Mouse (Mus musculus): ENCODE data around the gene Lrpprc. TPM values are rescaled to one million over a fixed set of nuclear protein-coding genes. Genes with fewer than 3 reads are reported as not detected.

The Lrpprc gene
- polyA plus RNA-seq, 1 experiment from 2014 or later, result 84.9 TPM

DNA sequence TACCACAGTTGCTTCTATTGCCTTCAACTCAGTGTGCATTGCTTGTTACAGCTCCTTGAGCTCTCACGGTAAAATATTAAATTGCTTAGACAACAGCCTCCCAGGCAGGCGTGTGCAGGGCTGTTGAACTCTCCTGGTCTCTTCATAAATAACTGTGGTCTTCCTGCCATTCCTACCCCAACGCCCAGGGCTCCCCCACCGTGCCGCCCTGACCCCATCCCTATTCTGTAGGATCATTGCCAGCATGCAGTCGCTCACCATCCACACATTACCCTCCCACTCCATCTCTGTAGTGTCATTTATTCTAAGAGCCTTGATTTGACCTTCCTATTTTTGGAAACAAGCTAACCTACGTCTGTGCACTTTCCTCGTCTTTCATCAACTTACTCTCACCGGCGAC lies 125.5 kb downstream of the Lrpprc start:
- Histone ChIP-seq H3K9me3 (ENCODE audit: control insufficient read depth, low read length) (no peaks in the 10 kb centered on the region), H3K4me3 (ENCODE audit: low read depth, low read length) (no peak overlapping the region), H3K36me3 (ENCODE audit: control insufficient read depth, insufficient read depth, low read length) (no peaks in the 10 kb centered on the region), H3K27ac (ENCODE audit: low read depth, low read length) (no peak overlapping the region), H3K27me3 (replicated peaks; ENCODE audit: control insufficient read depth, insufficient read depth, low read length) (no peaks in the 10 kb centered on the region), H3K4me2 (no peak overlapping the region), H3K9ac (ENCODE audit: low read depth, low read length) (no peak overlapping the region), H3K4me1 (replicated peaks; ENCODE audit: control insufficient read depth, insufficient read depth, low read length) (0 out of 2 replicates have a peak, but pooled peaks cover 3% of the 10 kb centered on the region)
- WGBS, result 60% methylated on average over 10 of the region's 10 CpGs
- ATAC-seq (replicated peaks; ENCODE audit: low FRiP score) (no peak), DNase-seq (ENCODE audit: low spot score) (no peak)

DNA sequence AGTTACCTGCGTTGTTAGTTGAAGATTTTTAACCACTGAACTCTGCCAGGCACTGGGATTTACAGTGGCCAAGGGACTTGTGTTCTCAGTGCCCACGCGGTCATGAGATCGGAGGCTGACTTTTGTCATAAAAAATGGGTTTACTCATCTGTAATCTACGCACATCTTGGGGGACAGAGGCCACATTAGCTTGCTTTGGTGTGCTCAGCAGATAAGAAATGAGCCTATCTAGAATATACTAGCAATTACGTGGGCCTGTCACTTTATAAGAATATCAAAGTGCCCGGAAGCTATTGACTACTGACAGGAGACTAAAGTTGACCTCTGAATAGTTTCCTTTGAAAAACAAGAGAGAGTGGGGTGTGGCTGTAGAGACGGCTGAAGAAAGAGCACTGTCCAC lies 131.6 kb downstream of the Lrpprc start:
- Histone ChIP-seq H3K9ac (ENCODE audit: low read depth, low read length) (no peak overlapping the region), H3K27me3 (replicated peaks; ENCODE audit: control insufficient read depth, insufficient read depth, low read length) (no peaks in the 10 kb centered on the region), H3K36me3 (ENCODE audit: control insufficient read depth, insufficient read depth, low read length) (no peaks in the 10 kb centered on the region), H3K4me2 (no peak overlapping the region), H3K27ac (ENCODE audit: low read depth, low read length) (no peak overlapping the region), H3K4me1 (replicated peaks; ENCODE audit: control insufficient read depth, insufficient read depth, low read length) (no peaks in the 10 kb centered on the region), H3K4me3 (ENCODE audit: low read depth, low read length) (no peak overlapping the region), H3K9me3 (ENCODE audit: control insufficient read depth, low read length) (no peaks in the 10 kb centered on the region)
- WGBS, result 84% methylated on average over 8 of the region's 8 CpGs
- DNase-seq (ENCODE audit: low spot score) (no peak), ATAC-seq (replicated peaks; ENCODE audit: low FRiP score) (no peak)

DNA sequence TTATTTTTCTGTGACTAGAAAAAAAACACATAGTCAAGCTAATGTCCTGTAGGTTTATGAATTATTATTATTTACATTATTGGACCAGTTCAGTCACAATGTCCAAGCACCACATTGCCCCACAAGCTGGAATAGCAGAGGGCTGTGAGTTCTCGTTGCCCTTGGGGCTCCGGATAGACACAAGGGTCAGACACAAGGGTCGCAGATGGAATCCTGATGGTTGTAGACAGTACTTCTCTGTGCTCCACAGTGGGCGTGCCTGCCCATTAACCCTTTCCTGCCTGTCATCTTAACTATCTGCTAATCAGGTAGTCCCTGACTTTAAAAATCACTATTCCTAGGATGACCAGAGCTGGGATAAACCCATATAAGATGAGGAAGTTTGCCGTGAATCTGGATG lies 132.4 kb downstream of the Lrpprc start:
- H3K27me3 ChIP-seq (replicated peaks; ENCODE audit: control insufficient read depth, insufficient read depth, low read length), result no peaks in the 10 kb centered on the region
- no peak overlapping the region for H3K4me2 ChIP-seq
- no peaks in the 10 kb centered on the region for H3K36me3 ChIP-seq (ENCODE audit: control insufficient read depth, insufficient read depth, low read length)
- WGBS, result 50% methylated on average over 5 of the region's 5 CpGs
- no peak overlapping the region for H3K9ac ChIP-seq (ENCODE audit: low read depth, low read length)
- ATAC-seq (replicated peaks; ENCODE audit: low FRiP score), result no peak
- no peaks in the 10 kb centered on the region for H3K4me1 ChIP-seq (replicated peaks; ENCODE audit: control insufficient read depth, insufficient read depth, low read length)
- H3K27ac ChIP-seq (ENCODE audit: low read depth, low read length), result no peak overlapping the region
- no peak for DNase-seq (ENCODE audit: low spot score)
- no peak overlapping the region for H3K4me3 ChIP-seq (ENCODE audit: low read depth, low read length)
- H3K9me3 ChIP-seq (ENCODE audit: control insufficient read depth, low read length), result no peaks in the 10 kb centered on the region

DNA sequence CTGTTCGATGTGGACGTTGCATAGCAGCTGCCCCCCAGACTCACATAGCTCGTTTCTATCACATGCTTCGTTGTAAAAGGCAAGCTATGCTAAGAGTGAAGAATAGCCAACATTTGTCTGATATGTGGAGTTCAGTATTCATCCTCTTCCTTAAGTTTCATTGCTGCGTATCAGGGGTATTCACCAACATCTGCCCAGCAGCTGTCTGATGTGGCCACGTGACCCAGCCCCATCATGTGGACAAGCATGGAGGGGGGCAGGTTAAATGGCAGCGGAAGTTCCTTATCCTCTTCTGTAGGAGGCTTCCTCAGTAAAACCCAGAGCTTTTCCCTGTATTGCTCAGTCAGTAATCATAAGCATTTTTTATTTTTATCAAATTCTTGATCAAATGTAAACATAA lies 132.8 kb downstream of the Lrpprc start:
- no peak for DNase-seq (ENCODE audit: low spot score)
- no peak overlapping the region for H3K27ac ChIP-seq (ENCODE audit: low read depth, low read length)
- no peak overlapping the region for H3K4me2 ChIP-seq
- no peak for ATAC-seq (replicated peaks; ENCODE audit: low FRiP score)
- H3K4me1 ChIP-seq (replicated peaks; ENCODE audit: control insufficient read depth, insufficient read depth, low read length), result no peaks in the 10 kb centered on the region
- H3K9ac ChIP-seq (ENCODE audit: low read depth, low read length), result no peak overlapping the region
- H3K27me3 ChIP-seq (replicated peaks; ENCODE audit: control insufficient read depth, insufficient read depth, low read length), result no peaks in the 10 kb centered on the region
- 81% methylated on average over 7 of the region's 7 CpGs for WGBS
- H3K9me3 ChIP-seq (ENCODE audit: control insufficient read depth, low read length), result no peaks in the 10 kb centered on the region
- no peaks in the 10 kb centered on the region for H3K36me3 ChIP-seq (ENCODE audit: control insufficient read depth, insufficient read depth, low read length)
- no peak overlapping the region for H3K4me3 ChIP-seq (ENCODE audit: low read depth, low read length)

DNA sequence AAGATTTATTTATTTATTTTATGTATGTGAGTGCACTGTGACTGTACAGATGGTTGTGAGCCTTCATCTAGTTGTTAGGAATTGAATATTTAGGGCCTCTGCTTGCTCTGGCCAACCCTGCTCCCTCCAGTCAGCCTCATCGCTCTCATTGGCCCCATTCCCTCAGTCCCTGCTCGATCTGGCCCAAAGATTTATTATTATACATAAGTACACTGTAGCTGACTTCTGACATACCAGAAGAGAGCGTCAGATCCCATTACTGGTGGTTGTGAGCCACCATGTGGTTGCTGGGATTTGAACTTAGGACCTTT lies 133.2 kb downstream of the Lrpprc start:
- no peak overlapping the region for H3K9ac ChIP-seq (ENCODE audit: low read depth, low read length)
- no peaks in the 10 kb centered on the region for H3K4me1 ChIP-seq (replicated peaks; ENCODE audit: control insufficient read depth, insufficient read depth, low read length)
- ATAC-seq (replicated peaks; ENCODE audit: low FRiP score), result no peak

DNA sequence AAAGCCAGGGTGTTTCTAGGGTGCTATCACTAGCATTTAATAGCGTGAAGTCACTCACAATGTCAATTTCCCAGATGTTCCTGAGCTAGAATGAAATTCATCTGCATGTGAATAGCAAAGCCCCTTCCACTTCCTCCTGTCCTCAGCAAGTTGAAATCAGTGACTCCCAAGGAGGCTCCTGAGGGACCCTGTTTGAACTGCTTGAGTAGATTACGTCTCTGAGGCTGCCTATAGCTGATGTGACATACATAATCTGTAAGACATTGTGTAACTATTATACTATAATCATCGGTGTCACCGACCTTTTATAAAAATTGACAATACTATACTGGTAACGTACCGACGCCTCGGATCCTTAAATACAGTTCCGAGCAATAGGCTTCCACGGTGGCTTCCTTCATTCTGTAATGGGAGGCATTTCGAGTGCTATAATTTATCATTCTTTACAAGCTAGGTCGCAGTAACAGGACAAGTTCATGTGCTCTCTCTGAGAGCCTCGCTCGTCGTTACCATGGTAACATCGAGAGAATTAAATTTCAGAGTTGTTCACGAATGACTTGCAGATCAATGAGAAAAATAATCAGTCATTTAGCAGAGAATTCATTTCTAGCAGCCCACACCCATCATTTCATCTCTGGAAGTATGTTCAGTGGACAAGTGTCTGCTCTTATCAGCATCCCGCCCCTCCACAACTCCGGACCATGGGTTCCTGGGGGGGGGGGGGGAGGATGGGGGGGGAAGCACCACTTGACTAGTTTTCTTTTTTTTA lies 133.8 kb downstream of the Lrpprc start:
- Histone ChIP-seq H3K27ac (ENCODE audit: low read depth, low read length) (no peak overlapping the region), H3K4me2 (no peak overlapping the region), H3K9ac (ENCODE audit: low read depth, low read length) (no peak overlapping the region), H3K36me3 (ENCODE audit: control insufficient read depth, insufficient read depth, low read length) (no peaks in the 10 kb centered on the region), H3K4me1 (replicated peaks; ENCODE audit: control insufficient read depth, insufficient read depth, low read length) (no peaks in the 10 kb centered on the region), H3K9me3 (ENCODE audit: control insufficient read depth, low read length) (no peaks in the 10 kb centered on the region), H3K27me3 (replicated peaks; ENCODE audit: control insufficient read depth, insufficient read depth, low read length) (no peaks in the 10 kb centered on the region), H3K4me3 (ENCODE audit: low read depth, low read length) (no peak overlapping the region)
- ATAC-seq (replicated peaks; ENCODE audit: low FRiP score) (no peak), DNase-seq (ENCODE audit: low spot score) (no peak)
- WGBS, result 73% methylated on average over 19 of the region's 19 CpGs

More for the DNA sequence above, 133.2 kb downstream of the Lrpprc start:
- 84% methylated on average over 3 of the region's 3 CpGs for WGBS
- Histone ChIP-seq H3K9me3 (ENCODE audit: control insufficient read depth, low read length) (no peaks in the 10 kb centered on the region), H3K4me2 (no peak overlapping the region), H3K4me3 (ENCODE audit: low read depth, low read length) (no peak overlapping the region), H3K36me3 (ENCODE audit: control insufficient read depth, insufficient read depth, low read length) (no peaks in the 10 kb centered on the region), H3K27me3 (replicated peaks; ENCODE audit: control insufficient read depth, insufficient read depth, low read length) (no peaks in the 10 kb centered on the region), H3K27ac (ENCODE audit: low read depth, low read length) (no peak overlapping the region)
- no peak for DNase-seq (ENCODE audit: low spot score)

DNA sequence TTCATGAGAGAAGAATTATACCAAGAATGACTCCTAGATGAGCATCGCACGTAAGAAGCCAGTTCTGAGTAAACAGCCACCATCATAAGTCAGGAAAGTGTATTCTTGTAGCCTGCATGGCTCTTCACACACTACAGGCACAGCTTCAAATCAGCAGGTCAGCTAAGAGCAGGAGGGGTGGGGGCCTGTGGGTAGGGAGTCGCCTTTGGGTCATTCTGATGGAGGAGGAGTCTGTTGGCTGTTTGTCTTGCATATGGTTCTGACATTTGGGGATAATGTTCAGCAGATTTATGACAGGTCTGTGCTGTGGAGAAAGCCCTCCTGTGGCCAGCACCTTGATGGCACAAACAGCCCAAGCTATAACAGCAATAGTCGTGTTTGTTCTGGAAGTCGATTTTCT lies 134.4 kb downstream of the Lrpprc start:
- Histone ChIP-seq H3K4me3 (ENCODE audit: low read depth, low read length) (no peak overlapping the region), H3K27ac (ENCODE audit: low read depth, low read length) (no peak overlapping the region), H3K4me2 (no peak overlapping the region), H3K4me1 (replicated peaks; ENCODE audit: control insufficient read depth, insufficient read depth, low read length) (no peaks in the 10 kb centered on the region), H3K36me3 (ENCODE audit: control insufficient read depth, insufficient read depth, low read length) (no peaks in the 10 kb centered on the region), H3K27me3 (replicated peaks; ENCODE audit: control insufficient read depth, insufficient read depth, low read length) (no peaks in the 10 kb centered on the region), H3K9ac (ENCODE audit: low read depth, low read length) (no peak overlapping the region), H3K9me3 (ENCODE audit: control insufficient read depth, low read length) (no peaks in the 10 kb centered on the region)
- 68% methylated on average over 5 of the region's 5 CpGs for WGBS
- DNase-seq (ENCODE audit: low spot score) (no peak), ATAC-seq (replicated peaks; ENCODE audit: low FRiP score) (no peak)

Other genes with a start within 250 kb of the Lrpprc start
- gene Dync2li1, start 164.3 kb downstream of the Lrpprc start, polyA plus RNA-seq (2014; fragmentation: Nextera tagmentation; extraction: Ambion mirVana), result 7.1 and 8.9 TPM in 2 replicates
- gene Abcg8, start 114.5 kb downstream of the Lrpprc start, polyA plus RNA-seq (2014; fragmentation: Nextera tagmentation; extraction: Ambion mirVana), result 0.10 and 0.14 TPM in 2 replicates
- 0.18 and 0.53 TPM in 2 replicates for gene Abcg5, start 107.8 kb downstream of the Lrpprc start, polyA plus RNA-seq (2014; fragmentation: Nextera tagmentation; extraction: Ambion mirVana)
- 73.2 and 80.0 TPM in 2 replicates for gene Ppm1b, start 166.0 kb upstream of the Lrpprc start, polyA plus RNA-seq (2014; fragmentation: Nextera tagmentation; extraction: Ambion mirVana)
- 0.27 and 0.49 TPM in 2 replicates for gene Slc3a1, start 237.6 kb upstream of the Lrpprc start, polyA plus RNA-seq (2014; fragmentation: Nextera tagmentation; extraction: Ambion mirVana)

All from liver, embryonic 11.5 days (tissue).